8 mouse cellular contexts compared by ENCODE assay signal in genomic region chr2:32353007-32353542, GRCm38 (mm10). TPM values are rescaled to one million over a fixed set of nuclear protein-coding genes. Genes with fewer than 3 reads are reported as not detected.
DNase-seq lines count a peak whose midpoint lies in the region; ATAC-seq and TF ChIP-seq lines count a peak whose summit lies in the region.

Gene Dnm1 (minus strand): TSS chr2:32353338.

- no peaks in the 10 kb centered on the region for H3K27me3 ChIP-seq in C2C12 (ENCODE audit: control insufficient read depth, insufficient read depth, insufficient read length)
- peaks cover 57% of the 10 kb centered on the region for H3K27me3 ChIP-seq in heart, embryonic 10.5 days (ENCODE audit: insufficient read depth, poor library complexity, severe bottlenecking)
- no peaks in the 10 kb centered on the region for H3K27me3 ChIP-seq in kidney, embryonic 15.5 days
- no peaks in the 10 kb centered on the region for H3K27me3 ChIP-seq in limb, embryonic 15.5 days

- no peak; the same call in 1 of the 2 replicates for TF ChIP-seq POLR2A in embryonic fibroblast, embryonic 13.5 days (IDR thresholded peaks at IDR 0.05; ENCODE audit: low read depth, low read length)

- H3K36me3 ChIP-seq in C2C12 (ENCODE audit: control insufficient read depth, insufficient read depth), result no peaks in the 10 kb centered on the region
- no peaks in the 10 kb centered on the region for H3K36me3 ChIP-seq in heart, embryonic 10.5 days
- H3K36me3 ChIP-seq in kidney, embryonic 15.5 days, result no peaks in the 10 kb centered on the region
- H3K36me3 ChIP-seq in limb, embryonic 15.5 days, result peaks cover 9% of the 10 kb centered on the region

- peak within 1 kb of the TSS; percentile 67 for H3K9ac ChIP-seq in kidney, embryonic 15.5 days
- H3K9ac ChIP-seq in limb, embryonic 15.5 days, result peak within 1 kb of the TSS; percentile 84

- ATAC-seq in kidney, embryonic 15.5 days (replicated peaks; ENCODE audit: low FRiP score), result peak; percentile 63
- no peak for ATAC-seq in limb, embryonic 15.5 days (ENCODE audit: insufficient number of reproducible peaks, low FRiP score, low TSS enrichment, low read depth)

- no peaks in the 10 kb centered on the region for H3K9me3 ChIP-seq in heart, embryonic 10.5 days
- no peaks in the 10 kb centered on the region for H3K9me3 ChIP-seq in kidney, embryonic 15.5 days (replicated peaks)
- H3K9me3 ChIP-seq in limb, embryonic 15.5 days, result no peaks in the 10 kb centered on the region

- peak; percentile 95 for DNase-seq in brain, adult 2 months (ENCODE audit: low read depth, low spot score)
- DNase-seq in heart, embryonic 10.5 days (ENCODE audit: low spot score), result peak; percentile 92
- peak; percentile 45 to 80 for DNase-seq in monocyte, adult 2 months (ENCODE audit: low read depth in 1 of 2, low spot score in 2 of 2)
- peak; percentile 73 to 91 for DNase-seq in spleen, postnatal 14 days (ENCODE audit: low spot score in 2 of 2)

- H3K79me3 ChIP-seq in C2C12 (ENCODE audit: low read depth), result no peaks in the 10 kb centered on the region

- peak within 1 kb of the TSS; percentile 60 for H3ac ChIP-seq in C2C12 (ENCODE audit: control insufficient read depth, insufficient read length, low read depth)

- H3K79me2 ChIP-seq in C2C12 (ENCODE audit: control insufficient read depth, insufficient read depth), result peaks cover 8% of the 10 kb centered on the region

- WGBS in heart, embryonic 10.5 days, result under 1% methylated on average over 63 of the region's 63 CpGs
- under 1% methylated on average over 63 of the region's 63 CpGs for WGBS in kidney, embryonic 15.5 days
- WGBS in limb, embryonic 15.5 days, result under 1% methylated on average over 63 of the region's 63 CpGs

- peak within 1 kb of the TSS; percentile 99 for H3K4me2 ChIP-seq in kidney, embryonic 15.5 days
- H3K4me2 ChIP-seq in limb, embryonic 15.5 days, result peak within 1 kb of the TSS; percentile 81

- peak within 1 kb of the TSS; percentile 55 for H3K4me3 ChIP-seq in C2C12 (ENCODE audit: insufficient read depth, poor library complexity, severe bottlenecking)
- H3K4me3 ChIP-seq in embryonic fibroblast, embryonic 13.5 days (ENCODE audit: insufficient read depth, low read length), result peak within 1 kb of the TSS; percentile 58
- H3K4me3 ChIP-seq in heart, embryonic 10.5 days, result peak within 1 kb of the TSS; percentile 72
- peak within 1 kb of the TSS; percentile 62 for H3K4me3 ChIP-seq in kidney, embryonic 15.5 days (replicated peaks)
- H3K4me3 ChIP-seq in limb, embryonic 15.5 days, result peak within 1 kb of the TSS; percentile 82

- peaks cover 5% of the 10 kb centered on the region; the same call in 1 of the 2 replicates for H3K4me1 ChIP-seq in embryonic fibroblast, embryonic 13.5 days (ENCODE audit: control insufficient read depth, insufficient read depth, low read length)
- peaks cover 62% of the 10 kb centered on the region for H3K4me1 ChIP-seq in heart, embryonic 10.5 days
- peaks cover 36% of the 10 kb centered on the region for H3K4me1 ChIP-seq in kidney, embryonic 15.5 days
- H3K4me1 ChIP-seq in limb, embryonic 15.5 days, result peaks cover 42% of the 10 kb centered on the region

- H3K27ac ChIP-seq in embryonic fibroblast, embryonic 13.5 days (ENCODE audit: insufficient read depth, low read length), result no peak within 1 kb of the TSS; the same call in 1 of the 2 replicates
- H3K27ac ChIP-seq in heart, embryonic 10.5 days, result peak within 1 kb of the TSS; percentile 83
- H3K27ac ChIP-seq in kidney, embryonic 15.5 days, result peak within 1 kb of the TSS; percentile 23; the same call in 1 of the 2 replicates
- peak within 1 kb of the TSS; percentile 95 for H3K27ac ChIP-seq in limb, embryonic 15.5 days

- TF ChIP-seq CTCF in C2C12 (IDR thresholded peaks at IDR 0.05; ENCODE audit: control insufficient read depth, insufficient read depth, insufficient read length), result peak; percentile 98
- TF ChIP-seq CTCF in embryonic fibroblast, embryonic 13.5 days (IDR thresholded peaks at IDR 0.05; ENCODE audit: borderline replicate concordance, insufficient read depth, low read length), result peak; percentile 83

TF ChIP-seq in C2C12, 6 proteins besides CTCF, POLR2A, EP300 and RAD21:
- peak; percentile 53 for TF ChIP-seq MAX (IDR thresholded peaks at IDR 0.05)
- no peak for TF ChIP-seq FOSL1 (IDR thresholded peaks at IDR 0.05; ENCODE audit: insufficient read depth, low read length, poor library complexity, severe bottlenecking)

RNA-seq across cellular contexts. Expression of gene Dnm1, which starts in this region (rescaled TPM):
- 27.7 TPM for polyA plus RNA-seq in C2C12 (2012; fragmentation: generic; extraction: Trizol)
- polyA plus RNA-seq in embryonic fibroblast, embryonic 13.5 days (2011; ENCODE audit: insufficient read length, low read depth, missing spikeins), result 37.2 and 52.6 TPM in 2 replicates
- polyA plus RNA-seq in heart, embryonic 10.5 days (2016; fragmentation: Nextera tagmentation; extraction: Ambion mirVana), result 4.3 and 9.4 TPM in 2 replicates
- polyA plus RNA-seq in kidney, embryonic 15.5 days (2015; fragmentation: Nextera tagmentation; extraction: Ambion mirVana), result 6.3 and 7.9 TPM in 2 replicates
- 20.5 and 26.6 TPM in 2 replicates for polyA plus RNA-seq in limb, embryonic 15.5 days (2015; fragmentation: Nextera tagmentation; extraction: Ambion mirVana)
